Mouse (Mus musculus) liver, postnatal 0 days (tissue): Measurements from ENCODE around the gene Stard13. TPM values are rescaled to one million over a fixed set of nuclear protein-coding genes. Genes with fewer than 3 reads are reported as not detected.

Experiments
- ATAC-seq: fragments of 200-750 bp; cut with Nextera tagmentation; 2 replicates; pipeline ENCODE4 v1.8.0; 2017; ENCODE audit warnings: mild to moderate bottlenecking, moderate library complexity
- DNase-seq: peaks from one replicate; pipeline ENCODE4 v3.0.0-alpha.2; 2016
- H3K27ac ChIP-seq: fragments of 300-500 bp; sonication (generic); 2 replicates; pipeline ENCODE4 v1.5.1; 2014; ENCODE audit warnings: antibody characterized with exemption, moderate library complexity, mild to moderate bottlenecking, low read depth
- H3K27me3 ChIP-seq: fragments of 300-500 bp; sonication (generic); 2 replicates; pipeline ENCODE4 v1.6.1; 2014; ENCODE audit warnings: low read length, control low read depth, mixed read lengths; ENCODE audit not compliant: insufficient read depth
- H3K36me3 ChIP-seq: fragments of 300-500 bp; sonication (generic); replicated peaks from 2 replicates; pipeline ENCODE4 v1.6.1; 2014; ENCODE audit warnings: mild to moderate bottlenecking, control low read depth, low read length, moderate library complexity, mixed read lengths; ENCODE audit not compliant: insufficient read depth
- H3K4me1 ChIP-seq: fragments of 300-500 bp; sonication (generic); 2 replicates; pipeline ENCODE4 v1.6.1; 2014; ENCODE audit warnings: antibody characterized with exemption, mild to moderate bottlenecking, control low read depth; ENCODE audit not compliant: insufficient read depth
- H3K4me2 ChIP-seq: fragments of 300-500 bp; sonication (generic); 2 replicates; pipeline ENCODE4 v1.6.1; 2014; ENCODE audit warnings: low read depth, mild to moderate bottlenecking, low read length, moderate library complexity, mixed read lengths
- H3K4me3 ChIP-seq: fragments of 300-500 bp; sonication (generic); 2 replicates; pipeline ENCODE4 v1.5.1; 2014; ENCODE audit warnings: low read depth, low read length
- H3K9ac ChIP-seq: fragments of 300-500 bp; sonication (generic); replicated peaks from 2 replicates; pipeline ENCODE4 v1.6.1; 2014; ENCODE audit warnings: mild to moderate bottlenecking, moderate library complexity
- H3K9me3 ChIP-seq: fragments of 300-500 bp; sonication (generic); 2 replicates; pipeline ENCODE4 v1.6.1; 2016; ENCODE audit warnings: mild to moderate bottlenecking, control low read depth, low read length, mixed read lengths
- CTCF ChIP-seq: sonication (generic); IDR thresholded peaks from 2 replicates; pipeline ENCODE4 v1.5.1; 2016; ENCODE audit warnings: antibody characterized with exemption, low read depth
- EP300 ChIP-seq: IDR thresholded peaks from 2 replicates; pipeline ENCODE4 v1.6.1; 2016; ENCODE audit warnings: antibody characterized with exemption, low read depth, mild to moderate bottlenecking
- WGBS: fragments of 180-500 bp; shearing (Covaris S2); extraction: QIAGEN DNeasy Blood & Tissue Kit; methylation state at CpG from one replicate; pipeline ENCODE4 v1.1.7; 2014; ENCODE audit not compliant: insufficient replicate concordance; 5-methylcytosine and 5-hydroxymethylcytosine counted together
- polyA plus RNA-seq: library from polyadenylated mRNA; unstranded; fragments of >200 nt; fragmentation: Nextera tagmentation; extraction: Ambion mirVana; gene quantifications from 2 replicates; pipeline ENCODE4 v1.2.1, GENCODE M21; 2015

The Stard13 gene
- polyA plus RNA-seq, 1 experiment from 2014 or later, result 1.0 TPM

- 62% methylated on average over 9 of the region's 9 CpGs for WGBS
- TF ChIP-seq EP300 (no peak), CTCF (no peak)
- Histone ChIP-seq H3K4me3 (no peak overlapping the region), H3K4me2 (no peak overlapping the region), H3K27me3 (no peaks in the 10 kb centered on the region), H3K4me1 (peaks cover 7% of the 10 kb centered on the region), H3K36me3 (no peaks in the 10 kb centered on the region), H3K9ac (no peak overlapping the region), H3K27ac (no peak overlapping the region), H3K9me3 (no peaks in the 10 kb centered on the region)
- no peak for ATAC-seq
- no peak for DNase-seq
Observed at GRCm38 (mm10) chr5:151086425-151087202, 147.0 kb downstream of the Stard13 start.

- ATAC-seq, result no peak
- no peaks in the 10 kb centered on the region for H3K36me3 ChIP-seq
- H3K27ac ChIP-seq, result no peak overlapping the region; the same call in 1 of the 2 replicates
- no peak for DNase-seq
- 67% methylated on average over 8 of the region's 8 CpGs for WGBS
- TF ChIP-seq CTCF (no peak), EP300 (no peak)
- no peak overlapping the region for H3K4me2 ChIP-seq
- H3K27me3 ChIP-seq, result no peaks in the 10 kb centered on the region
- no peaks in the 10 kb centered on the region for H3K9me3 ChIP-seq
- peaks cover 7% of the 10 kb centered on the region for H3K4me1 ChIP-seq
- no peak overlapping the region for H3K9ac ChIP-seq
- H3K4me3 ChIP-seq, result no peak overlapping the region
Observed at GRCm38 (mm10) chr5:151085749-151086148, 147.9 kb downstream of the Stard13 start.

- peak; percentile 93 for ATAC-seq
- Histone ChIP-seq H3K27me3 (no peaks in the 10 kb centered on the region), H3K27ac (peak overlapping the region; percentile 88), H3K4me2 (no peak overlapping the region), H3K9me3 (peaks cover 1% of the 10 kb centered on the region; the same call in 1 of the 2 replicates), H3K4me3 (no peak overlapping the region), H3K9ac (no peak overlapping the region), H3K4me1 (no peaks in the 10 kb centered on the region), H3K36me3 (no peaks in the 10 kb centered on the region)
- TF ChIP-seq EP300 (peak; percentile 75), CTCF (no peak)
- WGBS, result 62% methylated on average over 4 of the region's 4 CpGs
- DNase-seq, result no peak
Observed at GRCm38 (mm10) chr5:151080276-151080675, 153.4 kb downstream of the Stard13 start.

GRCm38 (mm10) chr5:151077953-151078352 is 155.7 kb downstream of the Stard13 start:
- no peak for ATAC-seq

GRCm38 (mm10) chr5:151076917-151077316 is 156.7 kb downstream of the Stard13 start:
- 57% methylated on average over 3 of the region's 3 CpGs for WGBS
- H3K27ac ChIP-seq, result no peak overlapping the region
- no peaks in the 10 kb centered on the region; the same call in 1 of the 2 replicates for H3K36me3 ChIP-seq
- H3K27me3 ChIP-seq, result no peaks in the 10 kb centered on the region
- no peaks in the 10 kb centered on the region for H3K4me1 ChIP-seq
- no peak for ATAC-seq
- no peak overlapping the region for H3K4me3 ChIP-seq
- H3K9ac ChIP-seq, result no peak overlapping the region
- H3K4me2 ChIP-seq, result no peak overlapping the region
- TF ChIP-seq CTCF, result no peak
- no peak for DNase-seq
- peaks cover 2% of the 10 kb centered on the region; the same call in 1 of the 2 replicates for H3K9me3 ChIP-seq

More at GRCm38 (mm10) chr5:151077953-151078352, 155.7 kb downstream of the Stard13 start:
- no peak overlapping the region for H3K9ac ChIP-seq
- no peaks in the 10 kb centered on the region for H3K4me1 ChIP-seq
- H3K27me3 ChIP-seq, result no peaks in the 10 kb centered on the region
- no peak overlapping the region for H3K4me2 ChIP-seq
- H3K36me3 ChIP-seq, result no peaks in the 10 kb centered on the region
- no peak for DNase-seq
- H3K9me3 ChIP-seq, result peaks cover 2% of the 10 kb centered on the region; the same call in 1 of the 2 replicates
- H3K27ac ChIP-seq, result peak overlapping the region; percentile 82
- no peak for TF ChIP-seq EP300
- TF ChIP-seq CTCF, result no peak
- no peak overlapping the region for H3K4me3 ChIP-seq
- WGBS, result 70% methylated on average over 2 of the region's 2 CpGs

- Histone ChIP-seq H3K4me1 (no peaks in the 10 kb centered on the region), H3K4me3 (no peak overlapping the region), H3K27ac (no peak overlapping the region), H3K9ac (no peak overlapping the region), H3K4me2 (no peak overlapping the region), H3K9me3 (peaks cover 2% of the 10 kb centered on the region; the same call in 1 of the 2 replicates), H3K36me3 (no peaks in the 10 kb centered on the region; the same call in 1 of the 2 replicates), H3K27me3 (no peaks in the 10 kb centered on the region)
- ATAC-seq (no peak), DNase-seq (no peak)
- TF ChIP-seq CTCF, result no peak
- 73% methylated on average over 4 of the region's 4 CpGs for WGBS
Observed at GRCm38 (mm10) chr5:151074282-151074681, 159.4 kb downstream of the Stard13 start.
